Mouse (Mus musculus) ES-Bruce4 (cell line): ENCODE measurements around the gene Nr2f6. TPM values are rescaled to one million over a fixed set of nuclear protein-coding genes. Genes with fewer than 3 reads are reported as not detected.

Experiments used
- H3K27ac ChIP-seq: 2 replicates; pipeline ENCODE4 v1.5.1; 2012; ENCODE audit warnings: low read length, inconsistent platforms; ENCODE audit not compliant: insufficient read depth
- H3K27me3 ChIP-seq: 2 replicates; pipeline ENCODE4 v1.6.1; 2012; ENCODE audit warnings: mild to moderate bottlenecking, low read length, inconsistent platforms; ENCODE audit not compliant: control insufficient read depth, poor library complexity, insufficient read depth, severe bottlenecking
- H3K36me3 ChIP-seq: 2 replicates; pipeline ENCODE4 v1.6.1; 2012; ENCODE audit warnings: inconsistent platforms, mild to moderate bottlenecking, low read length, moderate library complexity; ENCODE audit not compliant: control insufficient read depth, poor library complexity, insufficient read depth, severe bottlenecking
- H3K4me1 ChIP-seq: one replicate; pipeline ENCODE4 v1.8.1; 2011; ENCODE audit warnings: low read length; ENCODE audit not compliant: control insufficient read depth, insufficient read depth
- H3K4me3 ChIP-seq: 2 replicates; pipeline ENCODE4 v1.5.1; 2011; ENCODE audit warnings: low read depth, mild to moderate bottlenecking, low read length
- H3K9ac ChIP-seq: 2 replicates; pipeline ENCODE4 v1.6.1; 2012; ENCODE audit warnings: low read depth, mild to moderate bottlenecking, inconsistent platforms; ENCODE audit not compliant: poor library complexity, severe bottlenecking
- H3K9me3 ChIP-seq: replicated peaks from 2 replicates; pipeline ENCODE4 v1.6.1; 2012; ENCODE audit warnings: mild to moderate bottlenecking, low read length, inconsistent platforms; ENCODE audit not compliant: control insufficient read depth, poor library complexity, insufficient read depth, severe bottlenecking
- CTCF ChIP-seq: IDR thresholded peaks from one replicate; pipeline ENCODE4 v1.8.1; 2011; ENCODE audit warnings: low read depth, low read length
- EP300 ChIP-seq: IDR thresholded peaks from 2 replicates; pipeline ENCODE4 v1.6.1; 2011; ENCODE audit warnings: low read depth, low read length; ENCODE audit not compliant: insufficient read depth
- POLR2A ChIP-seq: IDR thresholded peaks from one replicate; pipeline ENCODE4 v1.8.1; 2011; ENCODE audit warnings: low read length; ENCODE audit not compliant: insufficient read depth
- polyA plus RNA-seq: library from polyadenylated mRNA; stranded (reverse); fragments of >200 nt; gene quantifications from 2 replicates; pipeline ENCODE4 v1.2.4, GENCODE M21; 2011; ENCODE audit warnings: low read depth; ENCODE audit not compliant: missing spikeins, insufficient read depth, insufficient read length

The Nr2f6 gene
- polyA plus RNA-seq, 1 experiment: 23.0 TPM

DNA sequence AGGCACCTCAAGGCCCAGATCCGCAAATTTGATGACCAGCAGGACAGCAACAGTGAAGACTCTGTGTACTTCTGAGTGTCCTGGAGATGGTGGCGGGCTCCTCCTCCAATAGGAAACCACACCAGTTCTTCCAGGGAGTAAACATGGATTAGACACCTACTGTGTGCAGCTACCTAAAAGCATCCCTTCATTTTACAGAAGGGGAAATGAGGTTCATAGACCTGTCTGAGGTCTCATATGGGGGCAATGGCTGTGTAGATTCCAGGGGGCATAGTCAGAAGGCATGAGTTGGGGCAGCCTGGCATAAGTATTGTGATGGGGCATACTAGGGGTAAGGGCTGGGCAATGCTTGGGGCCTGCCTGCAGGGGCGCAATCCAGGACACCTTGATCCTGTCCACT is 8.8 kb downstream of the Nr2f6 start:
- TF ChIP-seq EP300: no peak
- peak; percentile 10 for TF ChIP-seq CTCF
- TF ChIP-seq POLR2A: no peak
- H3K4me1 ChIP-seq: peaks cover 9% of the 10 kb centered on the region
- peaks cover 10% of the 10 kb centered on the region for H3K36me3 ChIP-seq

DNA sequence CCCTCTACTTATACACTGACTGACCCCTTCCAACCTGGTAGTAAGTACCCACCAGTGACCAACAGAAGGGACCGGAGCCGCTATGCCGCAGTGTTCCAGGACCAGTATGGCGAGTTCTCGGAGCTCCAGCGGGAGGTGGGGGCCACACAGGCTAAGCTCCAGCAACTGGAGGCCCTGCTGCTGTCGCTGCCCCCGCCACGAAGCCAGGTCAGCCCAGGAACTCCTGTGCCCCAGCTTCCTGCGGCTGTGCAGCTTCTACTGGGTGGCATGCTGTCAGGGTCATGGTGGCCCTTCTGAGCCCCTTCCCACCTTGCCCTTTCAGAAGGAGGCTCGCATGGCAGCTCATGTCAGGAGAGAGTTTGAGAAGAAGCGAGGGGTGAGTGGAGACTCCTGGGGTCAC is 9.3 kb downstream of the Nr2f6 start:
- no peak overlapping the region for H3K4me3 ChIP-seq
- peak overlapping the region; percentile 7; the same call in 1 of the 2 replicates for H3K9ac ChIP-seq
- TF ChIP-seq CTCF: no peak
- TF ChIP-seq POLR2A: no peak
- TF ChIP-seq EP300: no peak
- H3K36me3 ChIP-seq: peaks cover 10% of the 10 kb centered on the region
- no peaks in the 10 kb centered on the region for H3K9me3 ChIP-seq
- H3K4me1 ChIP-seq: peaks cover 9% of the 10 kb centered on the region
- H3K27me3 ChIP-seq: no peaks in the 10 kb centered on the region
- no peak overlapping the region for H3K27ac ChIP-seq

More for the DNA sequence above, 8.8 kb downstream of the Nr2f6 start:
- Histone ChIP-seq H3K27ac (no peak overlapping the region), H3K9ac (no peak overlapping the region), H3K9me3 (no peaks in the 10 kb centered on the region), H3K27me3 (no peaks in the 10 kb centered on the region), H3K4me3 (no peak overlapping the region)

DNA sequence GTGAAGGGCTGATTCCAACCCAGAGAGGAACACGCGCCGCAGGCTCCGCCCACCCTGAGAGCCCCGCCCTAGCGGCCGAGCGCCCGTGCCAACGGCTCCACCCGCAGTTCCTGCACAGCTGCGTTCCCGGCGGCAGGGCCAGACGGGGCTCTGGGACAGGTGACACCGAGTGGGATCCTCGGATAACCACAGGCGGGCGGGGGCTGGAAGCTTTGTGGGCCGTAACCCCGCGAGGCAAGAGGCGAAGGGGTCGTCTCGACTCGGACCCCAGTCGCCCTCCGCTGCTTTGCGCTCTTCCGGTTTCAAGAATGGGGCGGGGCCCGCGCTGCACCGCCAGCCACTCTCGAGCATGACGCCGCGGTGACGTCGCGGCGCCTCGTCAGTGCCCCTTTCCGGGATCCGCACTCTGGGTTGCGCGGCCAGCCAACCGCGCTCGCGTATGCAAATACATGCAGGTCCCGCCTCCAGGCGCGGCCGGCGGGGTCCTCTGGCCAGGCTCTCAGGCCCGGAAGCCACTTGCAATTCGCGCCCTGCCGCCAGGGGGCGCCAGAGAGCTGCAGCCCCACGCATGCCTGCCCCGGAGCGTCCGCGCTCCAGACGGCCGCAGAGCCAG is 10.4 kb downstream of the Nr2f6 start, which contains the start of gene Ocel1:
Gene Ocel1, plus strand, starts transcription at position 63 of the 613 bp plus-strand sequence.
- Histone ChIP-seq H3K27ac (no peak within 1 kb of the TSS), H3K9me3 (no peaks in the 10 kb centered on the region), H3K36me3 (peaks cover 10% of the 10 kb centered on the region), H3K9ac (peak within 1 kb of the TSS; percentile 56), H3K4me3 (peak within 1 kb of the TSS; percentile 90), H3K27me3 (no peaks in the 10 kb centered on the region), H3K4me1 (peaks cover 9% of the 10 kb centered on the region)
- TF ChIP-seq EP300 (no peak), CTCF (peak; percentile 90)

DNA sequence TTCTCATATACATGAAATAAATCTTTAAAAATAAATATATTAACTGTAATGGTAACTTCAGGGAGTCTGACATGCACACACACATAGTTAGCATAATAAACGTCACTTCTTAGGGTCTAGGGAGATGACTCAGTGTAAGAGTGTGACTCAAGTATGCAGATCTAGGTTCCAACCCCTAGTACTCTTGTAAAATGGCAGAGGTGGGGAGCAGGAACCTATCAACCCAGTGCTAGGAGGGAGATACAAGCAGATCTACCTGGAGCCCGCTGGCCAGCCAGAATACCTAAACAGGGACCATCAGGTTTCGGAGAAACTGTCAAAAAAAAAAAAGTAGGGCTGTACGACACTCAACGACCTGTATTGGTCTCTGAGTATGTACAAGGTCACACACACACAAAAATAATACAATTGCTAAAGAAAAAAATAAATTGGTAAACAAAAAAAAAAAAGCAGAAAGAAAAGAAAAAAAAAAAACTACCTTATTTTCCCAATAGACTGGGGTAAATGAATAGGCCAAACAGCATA is 11.0 kb downstream of the Nr2f6 start:
- no peak overlapping the region for H3K27ac ChIP-seq
- no peak for TF ChIP-seq POLR2A
- TF ChIP-seq CTCF: no peak
- TF ChIP-seq EP300: no peak
- H3K9ac ChIP-seq: peak overlapping the region; percentile 56

DNA sequence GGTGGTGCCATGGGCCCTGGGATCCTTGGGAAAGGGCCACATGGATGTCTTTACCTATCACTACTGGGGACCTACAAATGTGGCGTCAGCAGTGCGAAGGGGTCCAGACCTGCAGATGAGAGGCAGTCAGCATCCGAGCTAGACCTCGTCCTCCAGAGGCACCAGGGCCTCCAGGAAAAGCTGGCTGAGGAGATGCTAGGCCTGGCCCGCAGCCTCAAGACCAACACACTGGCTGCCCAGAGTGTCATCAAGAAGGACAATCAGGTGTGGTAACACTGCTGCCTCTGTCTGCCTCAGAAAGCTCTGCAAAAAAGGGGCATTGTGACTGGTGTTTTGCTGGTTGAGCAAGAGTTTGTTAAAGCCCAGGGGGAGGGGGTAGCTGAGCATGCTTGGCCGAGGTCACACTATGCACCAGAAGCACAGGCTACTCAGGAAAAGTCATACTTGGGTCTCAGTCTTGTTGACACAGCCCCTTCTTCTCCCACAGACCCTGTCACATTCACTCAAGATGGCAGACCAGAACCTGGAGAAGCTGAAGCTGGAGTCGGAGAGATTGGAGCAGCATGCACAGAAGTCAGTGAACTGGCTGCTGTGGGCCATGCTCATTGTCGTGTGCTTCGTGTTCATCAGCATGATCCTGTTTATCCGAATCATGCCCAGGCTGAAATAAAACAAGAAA is 12.6 kb downstream of the Nr2f6 start:
- no peaks in the 10 kb centered on the region for H3K4me1 ChIP-seq
- no peak overlapping the region for H3K27ac ChIP-seq
- no peaks in the 10 kb centered on the region for H3K27me3 ChIP-seq
- no peaks in the 10 kb centered on the region for H3K9me3 ChIP-seq
- H3K36me3 ChIP-seq: peaks cover 10% of the 10 kb centered on the region
- TF ChIP-seq CTCF: no peak
- TF ChIP-seq EP300: no peak
- TF ChIP-seq POLR2A: no peak
- no peak overlapping the region for H3K9ac ChIP-seq
- H3K4me3 ChIP-seq: no peak overlapping the region

More for the DNA sequence above, 11.0 kb downstream of the Nr2f6 start:
- peaks cover 9% of the 10 kb centered on the region for H3K4me1 ChIP-seq
- peaks cover 10% of the 10 kb centered on the region for H3K36me3 ChIP-seq
- H3K4me3 ChIP-seq: peak overlapping the region; percentile 64
- H3K27me3 ChIP-seq: no peaks in the 10 kb centered on the region
- no peaks in the 10 kb centered on the region for H3K9me3 ChIP-seq

DNA sequence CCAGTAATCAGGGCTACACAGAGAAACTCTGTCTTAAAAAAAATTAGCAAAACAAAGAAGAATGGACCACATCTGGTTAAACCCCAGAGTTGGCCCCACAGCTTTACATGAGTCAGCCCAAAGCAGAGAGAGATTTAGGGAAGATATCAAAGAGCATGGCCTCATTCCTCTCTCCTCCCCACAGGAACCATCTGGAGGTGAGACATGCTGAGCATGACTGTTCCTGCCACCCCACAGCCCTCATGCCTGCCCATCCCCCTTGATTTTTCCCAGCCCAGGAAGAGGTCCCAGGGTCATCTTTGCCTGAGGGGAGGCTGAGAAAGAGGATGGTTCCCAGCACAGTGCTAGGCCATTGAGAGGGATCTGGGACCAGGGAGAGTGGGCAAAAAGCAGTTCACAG is 13.4 kb downstream of the Nr2f6 start:
- Histone ChIP-seq H3K4me1 (no peaks in the 10 kb centered on the region), H3K27me3 (no peaks in the 10 kb centered on the region), H3K27ac (0 out of 2 replicates have a peak overlapping the region, but pooled peaks have one; percentile 10), H3K36me3 (peaks cover 10% of the 10 kb centered on the region), H3K9me3 (no peaks in the 10 kb centered on the region), H3K4me3 (no peak overlapping the region), H3K9ac (peak overlapping the region; percentile 46)
- TF ChIP-seq CTCF (no peak), POLR2A (no peak), EP300 (no peak)
